Mouse (Mus musculus) R1 (cell line): Measurements from ENCODE around the gene Ptprz1.

Experiments used
- DNase-seq: peaks from one replicate; pipeline ENCODE4 v3.0.0-alpha.2; 2018; ENCODE audit warnings: low read depth, low spot score

Gene Ptprz1

DNA sequence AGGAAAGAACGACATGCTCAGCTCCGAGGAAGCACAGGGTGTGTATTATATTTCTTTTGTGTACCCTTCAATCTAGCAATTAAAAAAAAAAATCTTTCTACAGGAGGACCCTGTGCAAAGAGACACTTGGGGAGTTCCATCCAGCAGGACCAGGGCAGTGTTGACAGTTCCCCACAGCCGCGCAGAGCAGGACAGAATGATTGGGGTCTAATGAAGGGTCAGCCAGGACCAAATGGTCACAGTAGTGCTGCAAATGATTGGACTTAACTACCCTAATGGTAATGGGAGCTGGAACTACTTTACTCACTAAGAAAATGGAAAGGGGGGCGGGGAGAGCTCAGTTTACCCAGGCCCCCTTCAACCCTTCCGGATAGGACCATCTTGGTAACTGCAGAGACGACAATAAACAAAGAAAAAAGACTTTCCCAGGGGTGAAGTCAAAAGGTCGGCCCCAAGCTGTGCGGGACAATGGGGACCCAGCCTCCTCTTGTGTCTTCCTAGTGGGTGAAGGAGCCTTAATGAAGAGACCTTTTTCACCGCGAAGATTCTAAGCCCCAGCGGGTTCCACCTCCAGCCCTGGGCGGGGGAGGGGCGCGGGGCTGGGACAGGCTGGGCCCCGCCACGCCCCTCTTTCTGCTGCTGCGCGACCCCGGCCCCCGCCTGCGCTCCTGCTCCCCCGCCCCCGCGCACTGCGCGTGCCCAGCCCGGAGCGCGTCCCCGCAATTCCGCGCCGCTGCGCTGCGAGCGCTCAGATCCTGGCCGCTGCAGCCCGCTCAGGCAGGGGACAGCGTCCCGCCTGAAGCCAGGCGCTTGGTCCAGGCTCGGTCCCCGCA is at the start of gene Ptprz1:
Gene Ptprz1 (plus strand): TSS at position 722 of the 833 bp plus-strand sequence.
- peak; percentile 92 for DNase-seq

DNA sequence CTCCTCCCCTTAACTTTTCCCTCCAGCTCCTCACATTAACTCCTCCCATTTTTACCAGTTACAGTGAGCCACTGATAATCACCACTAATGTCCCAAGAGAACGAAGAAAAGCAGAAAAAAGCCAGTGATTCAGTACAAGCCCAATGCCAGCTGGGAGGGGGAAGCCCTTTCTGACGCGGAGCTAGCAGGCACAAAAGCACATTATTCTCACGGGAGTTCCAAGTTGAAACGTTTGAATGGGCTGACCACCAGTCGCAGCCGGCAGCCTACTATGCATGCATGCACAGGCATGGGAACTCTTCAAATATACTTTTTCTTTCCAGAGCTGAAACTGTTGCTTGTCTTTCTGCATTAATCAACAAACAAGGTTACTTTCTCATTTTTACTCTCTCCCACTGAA is 41.7 kb upstream of the Ptprz1 start:
- DNase-seq, result no peak

- no peak for DNase-seq
These were observed 41.0 kb upstream of the Ptprz1 start for GRCm38 (mm10) chr6:22834100-22834970.

DNA sequence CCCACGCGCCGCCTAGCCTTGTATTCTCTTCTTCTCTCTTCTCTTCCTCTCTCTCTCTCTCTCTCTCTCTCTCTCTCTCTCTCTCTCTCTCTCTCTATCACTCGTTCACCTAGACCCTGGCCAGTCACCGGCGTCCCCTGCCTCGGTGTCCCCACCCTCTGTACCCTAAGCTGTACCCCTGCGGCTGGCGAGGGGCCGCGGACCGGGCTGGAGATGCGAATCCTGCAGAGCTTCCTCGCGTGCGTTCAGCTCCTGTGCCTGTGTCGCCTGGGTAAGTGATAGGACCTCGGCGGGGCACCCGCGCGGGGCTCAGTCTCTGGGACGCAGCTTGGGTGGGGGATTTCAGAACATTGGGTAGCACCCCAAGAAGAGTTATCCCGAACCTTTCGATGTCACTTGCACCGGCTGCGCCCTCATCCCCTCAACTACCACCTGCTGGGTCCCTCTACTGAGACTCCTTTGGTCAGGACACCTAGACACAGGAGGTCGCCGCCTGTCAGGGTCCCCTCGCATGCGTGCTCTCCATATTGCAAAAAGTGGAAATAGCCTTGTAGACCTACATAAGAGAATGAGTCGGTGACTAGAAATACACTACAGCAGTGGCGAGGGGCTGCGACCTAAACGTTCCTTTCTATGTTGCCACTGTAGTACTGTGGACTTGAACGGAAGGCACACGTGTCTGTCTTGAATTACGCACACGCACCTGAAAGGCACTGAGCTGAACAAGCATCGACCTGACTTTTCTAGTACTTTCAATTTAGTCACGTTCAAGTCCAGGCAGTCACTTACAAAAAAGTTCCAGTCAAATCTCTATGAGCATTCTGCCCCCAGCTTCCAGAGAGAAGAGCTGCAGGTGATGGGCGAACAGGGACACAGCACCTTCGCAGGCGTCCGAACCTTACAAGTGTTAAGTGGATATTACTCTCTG is 576 bp downstream of the Ptprz1 start:
- DNase-seq, result peak; percentile 33

- DNase-seq, result no peak
These were observed 12.7 kb downstream of the Ptprz1 start for GRCm38 (mm10) chr6:22887978-22888377.

DNA sequence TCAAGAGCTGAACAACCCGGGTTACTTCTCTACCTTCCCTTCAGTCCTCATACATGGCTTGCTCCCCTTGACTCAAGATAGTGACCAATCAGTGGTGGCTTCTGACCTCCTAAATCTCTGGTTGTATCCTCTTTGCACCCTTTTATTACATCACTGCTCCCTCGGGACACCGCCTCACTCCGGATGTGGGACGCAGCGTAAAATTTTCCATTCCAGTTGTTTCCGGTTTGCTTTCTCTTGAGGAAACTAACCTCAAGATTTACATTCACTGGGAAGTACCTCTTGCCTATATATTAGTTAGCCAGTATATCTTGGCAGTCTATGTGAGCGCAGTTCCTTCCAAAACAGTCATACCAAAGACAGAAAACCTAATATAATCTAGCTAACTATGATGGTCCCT is 14.0 kb downstream of the Ptprz1 start:
- DNase-seq, result no peak

DNA sequence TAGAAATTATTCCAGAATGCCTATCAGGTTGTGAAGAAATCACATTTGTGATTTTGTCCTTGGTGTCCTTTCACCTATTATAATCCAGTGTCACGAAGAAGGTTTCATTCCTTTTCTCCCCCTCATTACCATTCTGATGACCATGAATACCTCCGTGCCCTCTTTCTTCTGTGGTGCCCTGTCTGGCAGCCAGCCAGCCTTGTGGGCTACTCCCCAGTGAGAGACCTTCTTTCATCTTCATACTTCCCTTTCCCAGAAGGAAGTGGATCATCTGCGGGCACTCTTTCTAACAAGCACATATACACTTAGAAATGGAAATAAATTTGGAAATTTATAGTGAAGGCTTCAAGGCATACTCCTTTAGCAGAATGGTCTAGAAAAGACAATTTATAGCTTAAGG is 26.7 kb downstream of the Ptprz1 start:
- DNase-seq, result no peak

- no peak for DNase-seq
These were observed 33.4 kb downstream of the Ptprz1 start for GRCm38 (mm10) chr6:22908510-22909256.

- DNase-seq, result no peak
These were observed 34.1 kb downstream of the Ptprz1 start for GRCm38 (mm10) chr6:22909257-22909907.

- DNase-seq, result no peak
These were observed 34.6 kb downstream of the Ptprz1 start for GRCm38 (mm10) chr6:22909908-22910260.

GRCm38 (mm10) chr6:22922880-22923279 is 47.6 kb downstream of the Ptprz1 start:
- peak; percentile 10 for DNase-seq

DNA sequence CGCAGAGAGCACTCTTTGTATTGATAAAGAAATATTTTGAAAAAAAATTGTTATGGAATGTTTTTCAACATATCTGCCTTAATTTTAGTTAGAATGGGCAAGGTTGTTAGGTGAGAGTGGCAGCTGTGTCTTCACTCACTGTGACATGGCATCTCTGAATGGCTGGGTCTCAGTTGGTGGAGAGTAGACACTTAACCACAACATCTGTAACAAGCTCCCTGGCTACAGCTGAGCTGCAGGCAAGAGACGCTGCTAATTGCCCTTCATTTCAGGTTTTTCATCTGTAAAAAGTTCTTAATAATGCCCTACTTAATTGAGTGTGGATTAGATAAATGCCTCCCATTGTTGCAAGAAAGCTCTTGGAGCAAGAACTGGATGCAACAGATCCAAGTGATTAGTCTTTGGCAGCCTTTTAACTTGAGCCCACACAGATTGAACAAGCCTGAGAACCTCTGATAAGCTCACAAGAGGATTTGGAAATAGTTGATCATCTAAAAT is 57.5 kb downstream of the Ptprz1 start:
- no peak for DNase-seq

DNA sequence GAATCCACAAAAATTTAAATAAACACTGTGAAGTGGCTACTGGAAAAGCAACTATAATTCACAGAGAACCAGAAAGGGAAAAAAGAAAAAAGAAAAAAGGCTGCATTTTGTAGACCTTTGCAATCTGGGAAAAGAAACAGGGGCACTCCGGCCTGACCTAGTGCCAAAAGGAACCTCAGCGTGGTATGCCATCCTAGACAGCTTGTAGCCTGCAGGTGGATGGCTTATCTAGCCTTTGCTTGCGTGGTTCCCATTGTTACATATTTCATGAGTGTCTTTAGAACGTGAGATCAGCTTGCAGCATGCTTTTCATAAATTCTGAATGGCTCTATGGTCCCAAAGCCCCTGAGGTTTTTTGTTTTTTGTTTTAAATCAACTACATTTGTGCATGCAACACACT is 61.8 kb downstream of the Ptprz1 start:
- no peak for DNase-seq

- DNase-seq, result no peak
These were observed 62.2 kb downstream of the Ptprz1 start for GRCm38 (mm10) chr6:22937526-22937925.

DNA sequence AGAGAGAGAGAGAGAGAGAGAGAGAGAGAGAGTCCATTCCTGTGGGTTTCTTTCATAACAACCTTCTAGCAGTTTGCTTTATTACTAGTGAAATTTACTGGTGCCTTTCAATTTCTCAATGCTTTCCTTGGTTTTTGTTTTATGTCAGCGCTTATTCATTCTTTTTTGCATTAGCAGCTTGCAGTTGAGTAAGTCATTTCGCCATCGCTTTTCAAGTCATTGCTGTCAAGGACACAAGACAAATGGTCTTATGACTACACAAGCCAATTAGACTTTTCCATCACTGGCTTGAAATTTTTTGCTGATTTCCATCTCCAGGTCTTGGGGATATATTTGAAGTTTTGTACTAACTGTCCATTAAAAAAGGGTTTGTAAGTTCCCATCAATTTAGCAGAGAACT is 68.9 kb downstream of the Ptprz1 start:
- DNase-seq, result no peak

- DNase-seq, result peak; percentile 61
These were observed 88.1 kb downstream of the Ptprz1 start for GRCm38 (mm10) chr6:22963374-22963773.

GRCm38 (mm10) chr6:22968073-22968472 is 92.8 kb downstream of the Ptprz1 start:
- DNase-seq, result peak; percentile 54

- peak; percentile 11 for DNase-seq
These were observed 108.6 kb downstream of the Ptprz1 start for GRCm38 (mm10) chr6:22983769-22984519.

GRCm38 (mm10) chr6:22984520-22985154 is 109.3 kb downstream of the Ptprz1 start:
- peak; percentile 47 for DNase-seq
